Mouse (Mus musculus): ENCODE results near the gene Hexim2.

DNA sequence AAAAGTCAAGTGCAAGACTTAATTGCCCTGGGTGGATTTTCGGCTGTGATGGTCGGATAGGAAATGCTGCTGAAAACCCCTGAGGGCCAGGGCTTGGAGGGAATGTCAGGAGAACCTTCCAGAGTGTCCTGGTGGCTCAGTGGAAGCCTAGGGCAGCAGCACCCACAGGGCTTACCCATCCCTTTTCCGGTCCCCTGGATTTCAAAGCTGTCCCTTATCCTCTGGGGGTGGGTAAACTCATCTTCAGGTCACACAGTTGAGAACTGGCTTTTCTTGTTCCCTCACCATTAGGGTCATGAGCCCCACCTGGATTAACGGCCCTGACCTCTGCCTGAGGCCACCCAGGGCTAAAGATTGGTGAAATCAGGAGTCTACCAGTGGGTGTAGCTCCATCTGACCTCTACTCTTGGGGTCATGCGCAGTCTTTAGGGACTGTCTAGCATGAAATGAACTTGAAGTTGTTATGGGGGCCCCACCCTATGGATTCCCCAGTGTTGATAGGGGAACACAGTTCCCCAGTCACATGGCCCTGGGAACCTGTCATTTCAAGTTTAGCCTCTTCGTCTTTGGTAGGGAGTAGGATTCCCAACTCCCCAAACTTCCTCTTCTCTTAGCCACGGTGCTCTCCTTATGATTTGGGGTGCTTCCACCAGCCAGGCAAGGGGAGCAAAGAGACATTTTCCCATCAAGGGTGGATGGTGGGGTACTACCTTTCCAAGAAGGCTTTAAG lies 41.0 kb downstream of the Hexim2 start:
- TF ChIP-seq POLR2A (IDR thresholded peaks at IDR 0.05; ENCODE audit: borderline replicate concordance, extremely low read depth, insufficient read depth, insufficient read length, poor library complexity, severe bottlenecking): no peak
- TF ChIP-seq CTCF (IDR thresholded peaks at IDR 0.05; ENCODE audit: borderline replicate concordance, extremely low read depth, insufficient read depth, insufficient read length): no peak

All from brain, embryonic 14.5 days (tissue).